Mouse (Mus musculus): ENCODE measurements at regions not wholly inside any gene's neighbourhood (a gene's known extent, or its start where the extent isn't known, plus 50 kb on each side); places are given as distances from the start of the nearest gene placed in this dataset.

- 79% methylated on average over 2 of the region's 2 CpGs for WGBS (ENCODE audit: insufficient replicate concordance)
- H3K9me3 ChIP-seq (replicated peaks; ENCODE audit: control insufficient read depth, low read length), result no peaks in the 10 kb centered on the region
- no peaks in the 10 kb centered on the region for H3K36me3 ChIP-seq (ENCODE audit: control insufficient read depth, insufficient read depth)
- no peak overlapping the region for H3K4me3 ChIP-seq (ENCODE audit: low read depth, low read length)
- H3K27ac ChIP-seq (ENCODE audit: low read length), result no peak overlapping the region
- no peak for ATAC-seq (ENCODE audit: low read depth)
- H3K4me2 ChIP-seq (ENCODE audit: low read depth, low read length), result no peak overlapping the region
- H3K9ac ChIP-seq (ENCODE audit: low read depth, low read length), result no peak overlapping the region
- no peaks in the 10 kb centered on the region for H3K27me3 ChIP-seq (ENCODE audit: control insufficient read depth, insufficient read depth, low read depth, low read length)
- H3K4me1 ChIP-seq (ENCODE audit: control insufficient read depth, low read depth, low read length), result no peaks in the 10 kb centered on the region
These were observed 622.4 kb upstream of the Frg1 start for GRCm38 (mm10) chr8:42039245-42039644.

- ATAC-seq (ENCODE audit: low read depth), result no peak
- H3K4me3 ChIP-seq (ENCODE audit: low read depth, low read length), result no peak overlapping the region
- H3K4me2 ChIP-seq (ENCODE audit: low read depth, low read length), result no peak overlapping the region
- no peak overlapping the region for H3K9ac ChIP-seq (ENCODE audit: low read depth, low read length)
- no peak overlapping the region for H3K27ac ChIP-seq (ENCODE audit: low read length)
- no peaks in the 10 kb centered on the region for H3K27me3 ChIP-seq (ENCODE audit: control insufficient read depth, insufficient read depth, low read depth, low read length)
- H3K36me3 ChIP-seq (ENCODE audit: control insufficient read depth, insufficient read depth), result no peaks in the 10 kb centered on the region
- WGBS (ENCODE audit: insufficient replicate concordance), result 68% methylated on average over 1 of the region's 1 CpGs
- no peaks in the 10 kb centered on the region for H3K4me1 ChIP-seq (ENCODE audit: control insufficient read depth, low read depth, low read length)
- H3K9me3 ChIP-seq (replicated peaks; ENCODE audit: control insufficient read depth, low read length), result no peaks in the 10 kb centered on the region
These were observed 610.1 kb upstream of the Frg1 start for GRCm38 (mm10) chr8:42026934-42027333.

DNA sequence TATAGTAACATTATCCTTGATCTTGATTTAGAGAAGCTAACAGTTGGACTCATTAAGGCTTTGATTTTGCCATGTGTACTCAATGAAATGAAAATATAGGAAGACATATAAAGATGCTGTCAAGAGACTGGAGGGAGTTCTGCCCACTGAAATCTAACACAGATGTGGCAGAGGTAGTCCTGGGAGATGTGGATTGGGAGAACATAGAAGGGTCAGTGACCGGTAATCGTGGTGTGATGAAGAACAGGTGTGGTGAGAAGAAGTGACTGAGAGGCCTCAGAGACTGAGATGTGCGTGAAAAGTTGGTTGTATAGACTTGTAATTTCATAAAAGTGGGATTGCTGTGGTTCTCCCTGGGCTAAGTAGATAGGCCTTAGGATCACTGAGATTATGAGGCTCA, 600.9 kb upstream of the Frg1 start:
- no peaks in the 10 kb centered on the region for H3K4me1 ChIP-seq (ENCODE audit: control insufficient read depth, low read depth, low read length)
- H3K4me2 ChIP-seq (ENCODE audit: low read depth, low read length), result no peak overlapping the region
- ATAC-seq (ENCODE audit: low read depth), result no peak
- H3K4me3 ChIP-seq (ENCODE audit: low read depth, low read length), result no peak overlapping the region
- no peak overlapping the region for H3K27ac ChIP-seq (ENCODE audit: low read length)
- 61% methylated on average over 3 of the region's 3 CpGs for WGBS (ENCODE audit: insufficient replicate concordance)
- H3K27me3 ChIP-seq (ENCODE audit: control insufficient read depth, insufficient read depth, low read depth, low read length), result no peaks in the 10 kb centered on the region
- H3K9me3 ChIP-seq (replicated peaks; ENCODE audit: control insufficient read depth, low read length), result no peaks in the 10 kb centered on the region
- no peaks in the 10 kb centered on the region for H3K36me3 ChIP-seq (ENCODE audit: control insufficient read depth, insufficient read depth)
- no peak overlapping the region for H3K9ac ChIP-seq (ENCODE audit: low read depth, low read length)

DNA sequence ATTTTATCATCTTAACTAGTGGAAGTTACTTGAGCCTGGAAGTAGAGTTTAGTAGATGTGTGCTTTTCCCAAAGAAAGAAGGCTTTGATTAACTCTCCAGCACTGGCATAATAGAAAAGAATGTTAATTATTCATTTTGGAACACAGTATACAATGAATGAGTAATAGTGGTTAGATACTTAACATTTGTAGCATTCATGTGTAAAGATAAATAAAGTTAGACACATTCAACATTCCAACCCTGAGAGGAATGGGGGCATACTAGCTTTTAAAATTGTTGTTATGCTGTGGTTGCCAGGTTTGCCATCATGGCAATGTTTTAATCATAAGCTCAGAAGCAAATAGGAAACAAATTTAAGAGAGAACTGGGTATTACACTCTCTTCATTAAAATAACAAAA, 586.3 kb upstream of the Frg1 start:
- H3K9ac ChIP-seq (ENCODE audit: low read depth, low read length), result no peak overlapping the region
- no peaks in the 10 kb centered on the region for H3K9me3 ChIP-seq (replicated peaks; ENCODE audit: control insufficient read depth, low read length)
- no peak overlapping the region for H3K4me2 ChIP-seq (ENCODE audit: low read depth, low read length)
- no peak for ATAC-seq (ENCODE audit: low read depth)
- no peak overlapping the region for H3K27ac ChIP-seq (ENCODE audit: low read length)
- H3K4me1 ChIP-seq (ENCODE audit: control insufficient read depth, low read depth, low read length), result no peaks in the 10 kb centered on the region
- no peaks in the 10 kb centered on the region for H3K27me3 ChIP-seq (ENCODE audit: control insufficient read depth, insufficient read depth, low read depth, low read length)
- H3K4me3 ChIP-seq (ENCODE audit: low read depth, low read length), result no peak overlapping the region
- no peaks in the 10 kb centered on the region for H3K36me3 ChIP-seq (ENCODE audit: control insufficient read depth, insufficient read depth)

GRCm38 (mm10) chr8:41989040-41989501, 572.2 kb upstream of the Frg1 start:
- Histone ChIP-seq H3K36me3 (ENCODE audit: control insufficient read depth, insufficient read depth) (no peaks in the 10 kb centered on the region), H3K4me2 (ENCODE audit: low read depth, low read length) (no peak overlapping the region), H3K9ac (ENCODE audit: low read depth, low read length) (no peak overlapping the region), H3K4me1 (ENCODE audit: control insufficient read depth, low read depth, low read length) (no peaks in the 10 kb centered on the region), H3K9me3 (replicated peaks; ENCODE audit: control insufficient read depth, low read length) (no peaks in the 10 kb centered on the region), H3K4me3 (ENCODE audit: low read depth, low read length) (no peak overlapping the region), H3K27me3 (ENCODE audit: control insufficient read depth, insufficient read depth, low read depth, low read length) (no peaks in the 10 kb centered on the region), H3K27ac (ENCODE audit: low read length) (no peak overlapping the region)
- no peak for ATAC-seq (ENCODE audit: low read depth)
- WGBS (ENCODE audit: insufficient replicate concordance), result 62% methylated on average over 8 of the region's 8 CpGs

DNA sequence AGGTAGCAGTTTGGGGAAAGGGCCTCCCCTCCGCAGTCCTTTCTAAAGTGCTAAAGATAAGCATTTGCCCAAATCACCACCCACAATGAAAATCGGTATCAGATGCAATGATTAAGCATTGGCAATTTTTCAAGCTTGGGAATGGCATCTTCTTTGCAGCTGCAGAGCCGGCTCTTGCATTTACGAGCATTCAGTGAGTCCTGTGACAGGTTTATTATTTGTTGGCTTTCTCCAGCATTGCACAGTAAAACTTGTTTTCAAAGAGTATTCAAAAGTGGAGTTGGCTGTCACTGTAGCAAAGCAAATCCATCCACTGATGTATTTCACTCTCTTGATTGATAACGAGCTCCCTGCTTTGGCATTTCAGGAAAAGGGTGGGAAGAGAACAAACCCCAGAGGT, 571.3 kb upstream of the Frg1 start:
- Histone ChIP-seq H3K27me3 (ENCODE audit: control insufficient read depth, insufficient read depth, low read depth, low read length) (no peaks in the 10 kb centered on the region), H3K4me3 (ENCODE audit: low read depth, low read length) (no peak overlapping the region), H3K9ac (ENCODE audit: low read depth, low read length) (no peak overlapping the region), H3K36me3 (ENCODE audit: control insufficient read depth, insufficient read depth) (no peaks in the 10 kb centered on the region), H3K4me1 (ENCODE audit: control insufficient read depth, low read depth, low read length) (no peaks in the 10 kb centered on the region), H3K4me2 (ENCODE audit: low read depth, low read length) (no peak overlapping the region), H3K9me3 (replicated peaks; ENCODE audit: control insufficient read depth, low read length) (no peaks in the 10 kb centered on the region), H3K27ac (ENCODE audit: low read length) (no peak overlapping the region)
- WGBS (ENCODE audit: insufficient replicate concordance), result 59% methylated on average over 5 of the region's 5 CpGs
- ATAC-seq (ENCODE audit: low read depth), result no peak

- no peak overlapping the region for H3K4me3 ChIP-seq (ENCODE audit: low read depth, low read length)
- H3K9me3 ChIP-seq (replicated peaks; ENCODE audit: control insufficient read depth, low read length), result no peaks in the 10 kb centered on the region
- no peak overlapping the region for H3K4me2 ChIP-seq (ENCODE audit: low read depth, low read length)
- H3K27ac ChIP-seq (ENCODE audit: low read length), result no peak overlapping the region
- no peaks in the 10 kb centered on the region for H3K4me1 ChIP-seq (ENCODE audit: control insufficient read depth, low read depth, low read length)
- no peak overlapping the region for H3K9ac ChIP-seq (ENCODE audit: low read depth, low read length)
- no peaks in the 10 kb centered on the region for H3K36me3 ChIP-seq (ENCODE audit: control insufficient read depth, insufficient read depth)
- no peak for ATAC-seq (ENCODE audit: low read depth)
- no peaks in the 10 kb centered on the region for H3K27me3 ChIP-seq (ENCODE audit: control insufficient read depth, insufficient read depth, low read depth, low read length)
These were observed 570.5 kb upstream of the Frg1 start for GRCm38 (mm10) chr8:41987417-41987816.

DNA sequence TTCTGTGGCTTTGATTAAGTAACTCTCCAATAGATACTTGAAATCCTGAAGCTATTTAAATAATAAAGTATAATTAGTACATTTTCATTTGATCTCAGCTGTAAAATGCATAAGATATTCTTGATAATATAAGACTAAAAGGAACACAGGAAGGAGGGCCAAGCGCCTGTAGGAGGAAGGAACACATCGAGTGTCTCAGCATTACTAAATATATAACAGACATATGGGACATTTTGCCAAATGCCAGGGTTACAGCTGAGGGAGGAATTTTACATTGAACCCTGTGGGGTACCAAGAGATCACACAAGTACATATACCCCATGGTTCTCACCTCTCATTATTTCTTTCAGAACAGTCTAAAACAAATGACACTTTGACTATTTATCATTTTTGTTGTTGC, 555.5 kb upstream of the Frg1 start:
- Histone ChIP-seq H3K9me3 (replicated peaks; ENCODE audit: control insufficient read depth, low read length) (no peaks in the 10 kb centered on the region), H3K4me1 (ENCODE audit: control insufficient read depth, low read depth, low read length) (no peaks in the 10 kb centered on the region), H3K27me3 (ENCODE audit: control insufficient read depth, insufficient read depth, low read depth, low read length) (no peaks in the 10 kb centered on the region), H3K9ac (ENCODE audit: low read depth, low read length) (no peak overlapping the region), H3K4me2 (ENCODE audit: low read depth, low read length) (no peak overlapping the region), H3K36me3 (ENCODE audit: control insufficient read depth, insufficient read depth) (no peaks in the 10 kb centered on the region), H3K27ac (ENCODE audit: low read length) (no peak overlapping the region), H3K4me3 (ENCODE audit: low read depth, low read length) (no peak overlapping the region)
- 48% methylated on average over 2 of the region's 2 CpGs for WGBS (ENCODE audit: insufficient replicate concordance)
- ATAC-seq (ENCODE audit: low read depth), result no peak

GRCm38 (mm10) chr8:41970536-41970935, 553.7 kb upstream of the Frg1 start:
- 70% methylated on average over 3 of the region's 3 CpGs for WGBS (ENCODE audit: insufficient replicate concordance)
- H3K9me3 ChIP-seq (replicated peaks; ENCODE audit: control insufficient read depth, low read length), result no peaks in the 10 kb centered on the region
- no peak overlapping the region for H3K4me3 ChIP-seq (ENCODE audit: low read depth, low read length)
- H3K27ac ChIP-seq (ENCODE audit: low read length), result no peak overlapping the region
- H3K4me2 ChIP-seq (ENCODE audit: low read depth, low read length), result no peak overlapping the region
- no peaks in the 10 kb centered on the region for H3K4me1 ChIP-seq (ENCODE audit: control insufficient read depth, low read depth, low read length)
- H3K9ac ChIP-seq (ENCODE audit: low read depth, low read length), result no peak overlapping the region
- no peaks in the 10 kb centered on the region for H3K27me3 ChIP-seq (ENCODE audit: control insufficient read depth, insufficient read depth, low read depth, low read length)
- no peak for ATAC-seq (ENCODE audit: low read depth)
- no peaks in the 10 kb centered on the region for H3K36me3 ChIP-seq (ENCODE audit: control insufficient read depth, insufficient read depth)

- Histone ChIP-seq H3K9me3 (replicated peaks; ENCODE audit: control insufficient read depth, low read length) (no peaks in the 10 kb centered on the region), H3K36me3 (ENCODE audit: control insufficient read depth, insufficient read depth) (no peaks in the 10 kb centered on the region), H3K4me1 (ENCODE audit: control insufficient read depth, low read depth, low read length) (no peaks in the 10 kb centered on the region), H3K27me3 (ENCODE audit: control insufficient read depth, insufficient read depth, low read depth, low read length) (no peaks in the 10 kb centered on the region), H3K4me3 (ENCODE audit: low read depth, low read length) (no peak overlapping the region), H3K9ac (ENCODE audit: low read depth, low read length) (no peak overlapping the region), H3K4me2 (ENCODE audit: low read depth, low read length) (no peak overlapping the region), H3K27ac (ENCODE audit: low read length) (no peak overlapping the region)
- WGBS (ENCODE audit: insufficient replicate concordance), result 48% methylated on average over 3 of the region's 3 CpGs
- ATAC-seq (ENCODE audit: low read depth), result no peak
These were observed 552.5 kb upstream of the Frg1 start for GRCm38 (mm10) chr8:41969408-41969807.
